Mouse (Mus musculus) frontal cortex, adult (tissue): ENCODE measurements around the gene Tfdp2.

Source experiments
- ATAC-seq: cut with Nextera tagmentation; 2 replicates; pipeline ENCODE4 v1.9.2; 2017; ENCODE audit warnings: mild to moderate bottlenecking, moderate library complexity, mixed read lengths; ENCODE audit not compliant: low TSS enrichment

Gene Tfdp2

GRCm38 (mm10) chr9:96228285-96228684 is 32.2 kb downstream of the Tfdp2 start:
- ATAC-seq, result no peak

- no peak for ATAC-seq
These were observed 34.2 kb downstream of the Tfdp2 start for GRCm38 (mm10) chr9:96230271-96230670.

GRCm38 (mm10) chr9:96235477-96235876 is 39.4 kb downstream of the Tfdp2 start:
- no peak for ATAC-seq

GRCm38 (mm10) chr9:96237391-96237790 is 41.3 kb downstream of the Tfdp2 start:
- no peak for ATAC-seq

GRCm38 (mm10) chr9:96238286-96238685 is 42.2 kb downstream of the Tfdp2 start:
- no peak for ATAC-seq

- no peak for ATAC-seq
These were observed 45.3 kb downstream of the Tfdp2 start for GRCm38 (mm10) chr9:96241134-96242097.

GRCm38 (mm10) chr9:96243915-96244314 is 47.8 kb downstream of the Tfdp2 start:
- no peak for ATAC-seq

GRCm38 (mm10) chr9:96254812-96255211 is 58.7 kb downstream of the Tfdp2 start:
- no peak for ATAC-seq

GRCm38 (mm10) chr9:96258478-96258877 is 62.4 kb downstream of the Tfdp2 start:
- no peak; the same call in 1 of the 2 replicates for ATAC-seq

- peak; percentile 73 for ATAC-seq
These were observed 63.0 kb downstream of the Tfdp2 start for GRCm38 (mm10) chr9:96259017-96259512.

- ATAC-seq, result peak; percentile 76
These were observed 63.9 kb downstream of the Tfdp2 start for GRCm38 (mm10) chr9:96259753-96260520.

GRCm38 (mm10) chr9:96261101-96261500 is 65.0 kb downstream of the Tfdp2 start:
- no peak for ATAC-seq

GRCm38 (mm10) chr9:96261980-96262379 is 65.9 kb downstream of the Tfdp2 start:
- no peak for ATAC-seq

- no peak for ATAC-seq
These were observed 70.9 kb downstream of the Tfdp2 start for GRCm38 (mm10) chr9:96266793-96267558.

- no peak for ATAC-seq
These were observed 71.5 kb downstream of the Tfdp2 start for GRCm38 (mm10) chr9:96267559-96267948.

- no peak for ATAC-seq
These were observed 73.7 kb downstream of the Tfdp2 start for GRCm38 (mm10) chr9:96269726-96270125.

- no peak for ATAC-seq
These were observed 79.5 kb downstream of the Tfdp2 start for GRCm38 (mm10) chr9:96275543-96275942.

GRCm38 (mm10) chr9:96281497-96281896 is 85.4 kb downstream of the Tfdp2 start:
- no peak for ATAC-seq

GRCm38 (mm10) chr9:96282082-96282481 is 86.0 kb downstream of the Tfdp2 start:
- no peak for ATAC-seq

- no peak for ATAC-seq
These were observed 88.8 kb downstream of the Tfdp2 start for GRCm38 (mm10) chr9:96284916-96285315.

- ATAC-seq, result no peak
These were observed 96.1 kb downstream of the Tfdp2 start for GRCm38 (mm10) chr9:96292144-96292543.
